Mouse (Mus musculus) ES-Bruce4 (cell line): ENCODE results near the gene Rasa2. TPM values are rescaled to one million over a fixed set of nuclear protein-coding genes. Genes with fewer than 3 reads are reported as not detected.

Experiments
- H3K27ac ChIP-seq: 2 replicates; pipeline ENCODE4 v1.5.1; 2012; ENCODE audit warnings: low read length, inconsistent platforms; ENCODE audit not compliant: insufficient read depth
- H3K27me3 ChIP-seq: 2 replicates; pipeline ENCODE4 v1.6.1; 2012; ENCODE audit warnings: mild to moderate bottlenecking, low read length, inconsistent platforms; ENCODE audit not compliant: control insufficient read depth, poor library complexity, insufficient read depth, severe bottlenecking
- H3K36me3 ChIP-seq: 2 replicates; pipeline ENCODE4 v1.6.1; 2012; ENCODE audit warnings: inconsistent platforms, mild to moderate bottlenecking, low read length, moderate library complexity; ENCODE audit not compliant: control insufficient read depth, poor library complexity, insufficient read depth, severe bottlenecking
- H3K4me1 ChIP-seq: one replicate; pipeline ENCODE4 v1.8.1; 2011; ENCODE audit warnings: low read length; ENCODE audit not compliant: control insufficient read depth, insufficient read depth
- H3K4me3 ChIP-seq: 2 replicates; pipeline ENCODE4 v1.5.1; 2011; ENCODE audit warnings: low read depth, mild to moderate bottlenecking, low read length
- H3K9ac ChIP-seq: 2 replicates; pipeline ENCODE4 v1.6.1; 2012; ENCODE audit warnings: low read depth, mild to moderate bottlenecking, inconsistent platforms; ENCODE audit not compliant: poor library complexity, severe bottlenecking
- H3K9me3 ChIP-seq: replicated peaks from 2 replicates; pipeline ENCODE4 v1.6.1; 2012; ENCODE audit warnings: mild to moderate bottlenecking, low read length, inconsistent platforms; ENCODE audit not compliant: control insufficient read depth, poor library complexity, insufficient read depth, severe bottlenecking
- CTCF ChIP-seq: IDR thresholded peaks from one replicate; pipeline ENCODE4 v1.8.1; 2011; ENCODE audit warnings: low read depth, low read length
- EP300 ChIP-seq: IDR thresholded peaks from 2 replicates; pipeline ENCODE4 v1.6.1; 2011; ENCODE audit warnings: low read depth, low read length; ENCODE audit not compliant: insufficient read depth
- POLR2A ChIP-seq: IDR thresholded peaks from one replicate; pipeline ENCODE4 v1.8.1; 2011; ENCODE audit warnings: low read length; ENCODE audit not compliant: insufficient read depth
- polyA plus RNA-seq: library from polyadenylated mRNA; stranded (reverse); fragments of >200 nt; gene quantifications from 2 replicates; pipeline ENCODE4 v1.2.4, GENCODE M21; 2011; ENCODE audit warnings: low read depth; ENCODE audit not compliant: missing spikeins, insufficient read depth, insufficient read length

Gene Rasa2
- polyA plus RNA-seq, 1 experiment, result 18.3 TPM

- no peak overlapping the region for H3K4me3 ChIP-seq
- H3K27me3 ChIP-seq, result no peaks in the 10 kb centered on the region
- H3K9me3 ChIP-seq, result peaks cover 4% of the 10 kb centered on the region
- H3K27ac ChIP-seq, result no peak overlapping the region
- H3K4me1 ChIP-seq, result no peaks in the 10 kb centered on the region
- TF ChIP-seq CTCF, result no peak
- TF ChIP-seq POLR2A, result no peak
- no peak for TF ChIP-seq EP300
- H3K9ac ChIP-seq, result no peak overlapping the region
- no peaks in the 10 kb centered on the region for H3K36me3 ChIP-seq
These were observed 29.3 kb upstream of the Rasa2 start for GRCm38 (mm10) chr9:96660510-96661244.

GRCm38 (mm10) chr9:96659801-96660200, 28.4 kb upstream of the Rasa2 start:
- H3K4me1 ChIP-seq, result no peaks in the 10 kb centered on the region
- H3K27me3 ChIP-seq, result no peaks in the 10 kb centered on the region
- H3K27ac ChIP-seq, result no peak overlapping the region
- H3K4me3 ChIP-seq, result no peak overlapping the region
- TF ChIP-seq CTCF (no peak), EP300 (no peak), POLR2A (no peak)
- H3K36me3 ChIP-seq, result no peaks in the 10 kb centered on the region
- H3K9me3 ChIP-seq, result peaks cover 4% of the 10 kb centered on the region
- H3K9ac ChIP-seq, result no peak overlapping the region

GRCm38 (mm10) chr9:96653538-96653937, 22.1 kb upstream of the Rasa2 start:
- Histone ChIP-seq H3K9ac (no peak overlapping the region), H3K9me3 (no peaks in the 10 kb centered on the region), H3K36me3 (no peaks in the 10 kb centered on the region), H3K4me1 (no peaks in the 10 kb centered on the region), H3K27me3 (no peaks in the 10 kb centered on the region), H3K4me3 (no peak overlapping the region), H3K27ac (no peak overlapping the region)
- no peak for TF ChIP-seq EP300
- TF ChIP-seq CTCF, result no peak

GRCm38 (mm10) chr9:96652763-96653162, 21.3 kb upstream of the Rasa2 start:
- no peak overlapping the region for H3K4me3 ChIP-seq
- no peaks in the 10 kb centered on the region for H3K36me3 ChIP-seq
- peak; percentile 14 for TF ChIP-seq CTCF
- no peak for TF ChIP-seq POLR2A
- no peak for TF ChIP-seq EP300
- no peak overlapping the region for H3K9ac ChIP-seq
- H3K27me3 ChIP-seq, result no peaks in the 10 kb centered on the region
- H3K9me3 ChIP-seq, result no peaks in the 10 kb centered on the region
- H3K27ac ChIP-seq, result no peak overlapping the region
- no peaks in the 10 kb centered on the region for H3K4me1 ChIP-seq

- TF ChIP-seq EP300, result no peak
- no peak for TF ChIP-seq POLR2A
- no peak for TF ChIP-seq CTCF
These were observed 19.4 kb upstream of the Rasa2 start for GRCm38 (mm10) chr9:96650807-96651206.

GRCm38 (mm10) chr9:96649924-96650323, 18.5 kb upstream of the Rasa2 start:
- Histone ChIP-seq H3K4me1 (no peaks in the 10 kb centered on the region), H3K36me3 (no peaks in the 10 kb centered on the region), H3K9ac (no peak overlapping the region), H3K4me3 (no peak overlapping the region), H3K9me3 (no peaks in the 10 kb centered on the region), H3K27me3 (no peaks in the 10 kb centered on the region), H3K27ac (no peak overlapping the region)
- no peak for TF ChIP-seq POLR2A

More at GRCm38 (mm10) chr9:96650807-96651206, 19.4 kb upstream of the Rasa2 start:
- no peak overlapping the region for H3K9ac ChIP-seq
- H3K27ac ChIP-seq, result no peak overlapping the region
- no peaks in the 10 kb centered on the region for H3K36me3 ChIP-seq
- H3K27me3 ChIP-seq, result no peaks in the 10 kb centered on the region
- no peaks in the 10 kb centered on the region for H3K4me1 ChIP-seq
- H3K9me3 ChIP-seq, result no peaks in the 10 kb centered on the region
- no peak overlapping the region for H3K4me3 ChIP-seq
